Mouse (Mus musculus): ENCODE measurements around the gene Knop1.

Knop1 gene

DNA sequence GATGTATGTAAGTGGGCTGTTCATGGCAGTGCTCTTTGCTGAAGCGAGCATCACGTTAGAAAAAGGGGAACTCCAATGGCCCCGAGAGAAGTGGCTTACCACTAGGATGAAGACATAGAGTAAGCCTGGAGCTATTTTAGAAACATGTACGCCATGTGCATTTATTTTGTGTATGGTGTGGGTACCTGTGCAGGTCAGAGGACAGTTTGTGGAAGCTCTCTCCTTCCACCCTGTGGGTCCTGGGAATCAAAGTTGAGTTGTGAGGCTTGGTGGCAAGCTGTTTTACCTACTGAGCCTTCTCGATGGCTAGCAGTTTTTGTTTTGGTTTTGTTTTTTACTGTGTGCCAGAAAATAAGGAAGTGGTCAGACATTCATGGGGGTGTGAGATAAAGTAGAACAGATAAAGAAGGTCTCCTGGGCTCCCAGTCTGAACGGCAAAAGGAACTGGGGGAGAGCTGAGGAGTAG, 57.9 kb downstream of the Knop1 start:
- DNase-seq (ENCODE audit: low read depth, low spot score), result no peak

DNA sequence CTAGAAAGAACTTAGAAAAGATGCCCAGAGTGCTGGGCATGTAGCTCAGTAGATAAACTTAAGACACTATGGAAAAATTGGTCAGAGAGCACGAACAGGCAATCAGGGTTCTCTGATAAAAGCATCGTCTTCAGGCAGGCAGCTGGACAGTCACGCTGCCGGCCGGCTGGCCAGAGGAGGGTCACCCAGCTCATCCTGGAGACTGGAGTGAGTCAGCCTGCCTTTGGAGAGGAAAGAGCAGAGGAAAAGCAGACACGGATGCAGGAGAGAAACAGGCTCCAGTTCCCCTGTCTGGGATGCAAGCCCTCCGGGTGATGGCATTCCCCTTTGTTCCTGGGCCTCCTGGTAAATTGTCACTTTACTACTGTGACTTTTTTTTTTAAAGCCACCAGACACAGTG, 58.5 kb downstream of the Knop1 start:
- DNase-seq (ENCODE audit: low read depth, low spot score), result no peak

DNA sequence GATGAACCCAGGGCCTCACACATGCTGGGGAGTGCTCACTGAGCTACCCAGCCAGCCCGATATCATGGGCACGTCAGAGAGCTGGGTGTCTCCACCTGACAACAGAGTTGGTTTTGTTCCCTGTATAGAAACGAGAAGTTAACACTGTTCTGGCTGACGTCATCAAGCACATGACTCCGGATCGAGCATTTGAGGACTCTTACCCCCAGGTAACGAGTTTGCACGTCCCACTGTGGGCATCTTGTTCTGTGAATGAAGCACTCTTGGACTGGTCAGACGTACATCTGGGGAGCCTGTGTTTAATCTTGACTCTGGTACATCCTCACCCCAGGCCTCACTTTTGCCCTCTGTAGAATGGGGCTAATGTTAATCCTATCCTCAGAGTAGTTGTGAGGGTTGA, 59.2 kb downstream of the Knop1 start:
- DNase-seq (ENCODE audit: low read depth, low spot score), result no peak

DNA sequence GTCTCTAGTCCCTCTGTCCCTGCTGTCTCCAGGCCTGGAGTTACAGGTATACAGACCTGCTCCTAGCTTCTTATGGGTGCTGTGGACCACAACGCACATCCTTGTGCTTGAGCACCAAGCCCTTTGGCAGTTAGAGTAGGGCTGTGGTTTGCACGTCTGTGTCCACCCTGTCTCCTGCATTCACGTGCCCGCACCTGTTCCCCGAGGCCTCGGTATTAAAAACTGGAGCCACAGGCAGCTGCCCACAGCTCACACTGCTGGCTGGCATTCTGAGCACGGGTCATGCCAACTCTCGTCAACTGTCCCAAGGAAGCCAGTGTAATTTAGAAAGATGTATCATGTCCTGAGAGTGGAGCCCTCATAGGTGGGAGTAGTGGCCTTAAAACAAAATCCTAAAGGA, 60.3 kb downstream of the Knop1 start:
- DNase-seq (ENCODE audit: low read depth, low spot score), result no peak

DNA sequence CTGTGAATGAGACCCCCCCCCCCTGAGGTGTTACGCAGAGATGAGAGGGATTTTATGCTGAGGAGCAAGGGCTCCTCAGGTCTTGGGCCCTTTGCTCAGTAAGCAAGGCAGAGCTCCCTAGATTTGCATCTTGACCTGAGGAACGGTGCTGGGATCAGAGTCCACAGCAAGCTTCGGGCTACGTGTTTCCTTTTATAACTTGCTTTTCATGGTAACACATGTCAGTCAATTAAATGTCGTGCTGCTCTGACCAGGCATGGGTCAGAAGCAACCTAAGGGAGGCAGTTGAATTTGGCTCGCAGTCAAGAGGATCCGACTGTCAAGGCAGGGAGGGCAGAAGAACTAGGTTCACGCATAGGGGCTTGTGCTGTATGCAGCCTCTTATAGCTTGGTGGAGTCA, 62.2 kb downstream of the Knop1 start:
- no peak for DNase-seq (ENCODE audit: low read depth, low spot score)

All from skeletal muscle tissue, adult 2 months (tissue).